Mouse (Mus musculus): ENCODE data around the gene Adsl. TPM values are rescaled to one million over a fixed set of nuclear protein-coding genes. Genes with fewer than 3 reads are reported as not detected.

The Adsl gene
- polyA plus RNA-seq, 1 experiment: 55.2 TPM

DNA sequence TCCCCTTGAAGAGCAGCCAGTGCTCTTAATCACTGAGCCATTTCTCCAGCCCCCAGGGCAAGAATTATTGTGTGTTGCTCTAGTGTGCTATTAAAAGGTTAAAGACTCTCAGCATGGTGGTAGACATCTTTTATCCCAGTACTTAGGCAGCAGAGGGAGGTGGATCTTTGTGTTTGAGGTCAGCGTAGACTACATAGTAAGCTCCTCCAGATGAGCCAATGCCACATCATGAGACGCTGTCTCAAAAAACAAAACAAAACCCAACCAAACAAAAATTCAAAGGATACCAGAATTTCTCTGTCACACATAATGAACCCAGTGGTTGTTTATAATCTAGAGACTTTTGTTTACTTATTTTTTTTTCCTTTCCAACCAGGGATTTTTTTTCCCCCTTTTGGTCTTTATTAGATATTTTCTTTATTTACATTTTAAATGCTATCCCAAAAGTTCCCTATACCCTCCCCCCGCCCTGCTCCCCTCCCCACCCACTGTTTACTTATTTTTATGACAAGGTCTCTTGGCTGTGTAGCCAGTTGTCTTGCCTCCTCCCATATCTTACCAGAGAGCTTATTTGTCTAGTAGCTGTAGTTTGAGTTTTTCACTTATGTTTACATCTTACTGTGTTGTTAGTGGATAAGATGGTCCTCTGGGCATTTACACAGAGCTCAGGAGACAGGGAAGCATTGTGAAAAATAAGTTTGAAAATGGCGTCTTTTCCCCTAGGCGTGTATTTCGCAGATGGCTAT, 48.0 kb downstream of the Adsl start:
- 71% methylated on average over 6 of the region's 6 CpGs for WGBS
- no peak for TF ChIP-seq POLR2A (IDR thresholded peaks at IDR 0.05; ENCODE audit: borderline replicate concordance, extremely low read depth, low read depth, low read length)
- TF ChIP-seq CTCF (IDR thresholded peaks at IDR 0.05; ENCODE audit: insufficient read depth, low read length): no peak
- Histone ChIP-seq H3K4me3 (replicated peaks; ENCODE audit: extremely low read depth, low read depth, low read length) (no peak overlapping the region), H3K4me1 (ENCODE audit: control insufficient read depth, insufficient read depth, low read length) (peaks cover 9% of the 10 kb centered on the region)
- DNase-seq: no peak

DNA sequence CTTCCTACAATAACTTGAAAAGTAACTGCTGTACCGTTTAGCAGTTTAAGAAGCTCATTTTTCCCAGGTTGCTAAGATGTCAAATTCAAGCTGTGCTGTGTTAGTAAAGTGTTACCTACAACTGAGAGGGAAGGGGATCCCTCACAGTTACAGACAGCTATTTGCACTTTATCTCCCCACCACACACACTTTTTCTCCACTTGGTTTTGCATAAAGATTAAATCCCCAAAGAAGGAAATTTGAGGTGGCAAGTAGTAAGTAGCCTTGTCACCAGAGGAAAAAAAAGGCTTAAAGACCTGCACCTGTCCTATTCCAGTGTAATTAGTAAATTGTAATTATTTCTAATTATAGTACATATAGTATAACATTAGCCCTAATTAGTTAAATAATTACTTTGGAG, 48.8 kb downstream of the Adsl start:
- no peak for TF ChIP-seq POLR2A (IDR thresholded peaks at IDR 0.05; ENCODE audit: borderline replicate concordance, extremely low read depth, low read depth, low read length)
- no peak for TF ChIP-seq CTCF (IDR thresholded peaks at IDR 0.05; ENCODE audit: insufficient read depth, low read length)
- DNase-seq: no peak
- Histone ChIP-seq H3K4me1 (ENCODE audit: control insufficient read depth, insufficient read depth, low read length) (peaks cover 9% of the 10 kb centered on the region), H3K4me3 (replicated peaks; ENCODE audit: extremely low read depth, low read depth, low read length) (no peak overlapping the region)
- WGBS: 50% methylated on average over 1 of the region's 1 CpGs

DNA sequence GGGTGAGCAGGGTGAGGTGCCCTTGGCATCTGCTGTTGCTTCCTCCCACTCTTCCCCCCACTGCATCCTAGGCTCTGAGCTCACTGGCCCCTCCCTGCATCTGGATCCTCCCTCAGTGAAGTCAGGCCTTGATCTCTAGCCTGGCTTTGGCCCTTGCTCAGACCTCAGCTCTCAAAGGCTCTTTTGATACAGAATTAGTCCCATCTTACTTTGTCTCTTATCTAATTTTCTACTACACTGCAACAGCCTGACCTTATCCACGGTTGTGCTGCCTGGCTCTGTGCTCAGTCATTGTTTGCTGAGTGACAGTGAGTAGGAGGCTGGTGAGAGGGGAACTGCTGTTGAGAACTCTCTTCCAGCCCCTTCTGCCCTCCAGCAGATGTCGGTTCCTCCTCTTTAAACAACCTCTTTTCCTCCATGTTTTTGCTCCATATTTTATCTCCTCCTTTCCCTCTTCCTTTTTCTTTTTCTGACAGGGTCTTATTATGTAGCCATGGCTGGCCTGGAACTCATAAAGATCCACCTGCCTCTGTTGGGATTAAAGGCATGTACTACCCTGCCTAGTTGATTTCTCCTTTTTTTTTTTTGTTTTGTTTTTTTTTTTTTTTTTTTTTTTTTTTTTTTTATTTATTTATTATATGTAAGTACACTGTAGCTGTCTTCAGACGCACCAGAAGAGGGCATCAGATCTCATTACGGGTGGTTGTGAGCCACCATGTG, 52.3 kb downstream of the Adsl start:
- no peak for TF ChIP-seq POLR2A (IDR thresholded peaks at IDR 0.05; ENCODE audit: borderline replicate concordance, extremely low read depth, low read depth, low read length)
- TF ChIP-seq CTCF (IDR thresholded peaks at IDR 0.05; ENCODE audit: insufficient read depth, low read length): no peak
- 38% methylated on average over 3 of the region's 4 CpGs for WGBS
- H3K4me3 ChIP-seq (replicated peaks; ENCODE audit: extremely low read depth, low read depth, low read length): no peak overlapping the region
- H3K4me1 ChIP-seq (ENCODE audit: control insufficient read depth, insufficient read depth, low read length): peaks cover 9% of the 10 kb centered on the region
- no peak for DNase-seq

DNA sequence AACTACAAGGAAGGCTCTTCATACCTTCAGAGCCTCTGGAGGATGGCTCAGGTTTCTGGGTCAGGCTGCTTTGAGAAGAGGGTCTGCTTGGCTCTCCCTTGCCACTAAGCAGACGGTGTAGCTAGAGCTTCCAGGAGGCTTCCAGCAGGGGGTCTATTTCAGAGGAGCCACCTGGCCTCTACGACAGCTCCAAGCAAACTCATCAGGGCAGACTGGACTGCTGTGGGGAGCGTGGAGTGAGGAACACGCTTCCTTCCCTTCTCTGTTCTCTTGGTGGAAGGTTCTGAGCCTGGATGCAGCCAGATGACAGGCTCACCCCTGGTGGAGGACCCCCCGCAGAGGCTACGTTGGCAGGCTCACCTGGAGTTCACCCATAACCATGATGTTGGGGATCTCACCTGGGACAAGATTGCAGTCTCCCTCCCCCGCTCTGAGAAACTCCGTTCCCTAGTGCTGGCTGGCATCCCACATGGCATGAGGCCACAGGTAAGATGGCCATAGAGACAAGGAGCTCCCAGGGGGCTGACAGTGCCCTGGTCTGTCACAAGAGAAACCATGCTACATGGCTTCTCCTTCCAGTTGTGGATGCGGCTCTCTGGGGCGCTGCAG, 57.9 kb downstream of the Adsl start:
- Histone ChIP-seq H3K4me1 (ENCODE audit: control insufficient read depth, insufficient read depth, low read length) (no peaks in the 10 kb centered on the region), H3K4me3 (replicated peaks; ENCODE audit: extremely low read depth, low read depth, low read length) (no peak overlapping the region)
- WGBS: 85% methylated on average over 10 of the region's 10 CpGs
- no peak for DNase-seq
- TF ChIP-seq CTCF (IDR thresholded peaks at IDR 0.05; ENCODE audit: insufficient read depth, low read length) (no peak), POLR2A (IDR thresholded peaks at IDR 0.05; ENCODE audit: borderline replicate concordance, extremely low read depth, low read depth, low read length) (no peak)

DNA sequence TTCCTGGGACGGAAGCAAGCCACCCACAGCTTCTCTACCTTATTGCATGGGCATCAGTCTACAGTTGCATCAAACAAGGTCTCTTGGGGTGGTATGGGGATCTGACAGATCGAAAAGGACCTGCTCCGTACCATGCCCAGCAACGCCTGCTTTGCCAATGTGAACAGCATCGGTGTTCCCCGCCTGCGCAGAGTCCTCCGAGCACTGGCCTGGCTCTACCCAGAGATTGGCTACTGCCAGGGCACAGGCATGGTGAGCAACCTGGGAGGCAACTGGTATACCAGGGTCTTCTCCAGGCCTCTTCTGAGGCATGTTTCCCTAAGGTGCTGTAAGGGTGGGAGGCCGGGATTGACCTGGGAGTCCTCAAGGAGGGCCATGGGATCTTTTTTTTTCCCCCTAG, 59.0 kb downstream of the Adsl start:
- H3K4me3 ChIP-seq (replicated peaks; ENCODE audit: extremely low read depth, low read depth, low read length): no peak overlapping the region

DNA sequence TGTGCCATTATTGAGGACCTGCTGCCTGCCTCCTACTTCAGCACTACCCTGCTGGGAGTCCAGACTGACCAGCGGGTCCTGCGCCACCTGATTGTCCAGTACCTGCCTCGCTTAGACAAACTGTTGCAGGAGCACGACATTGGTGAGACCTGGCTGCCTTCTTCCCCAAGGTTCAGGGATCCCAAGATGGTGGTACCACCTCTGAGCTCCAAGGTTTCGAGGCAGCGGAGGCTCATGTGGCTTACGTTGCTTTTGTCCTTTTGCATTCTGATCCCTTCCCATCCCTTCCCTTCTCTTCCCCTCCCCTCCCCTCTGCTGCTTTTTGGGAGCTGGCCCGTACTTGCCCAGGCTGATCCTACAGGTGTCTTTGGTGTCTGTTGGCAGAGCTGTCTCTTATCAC, 59.6 kb downstream of the Adsl start:
- WGBS: 88% methylated on average over 8 of the region's 8 CpGs
- no peak for DNase-seq
- no peak for TF ChIP-seq POLR2A (IDR thresholded peaks at IDR 0.05; ENCODE audit: borderline replicate concordance, extremely low read depth, low read depth, low read length)

More for the DNA sequence above, 59.0 kb downstream of the Adsl start:
- no peak for DNase-seq
- H3K4me1 ChIP-seq (ENCODE audit: control insufficient read depth, insufficient read depth, low read length): no peaks in the 10 kb centered on the region
- WGBS: 96% methylated on average over 9 of the region's 9 CpGs
- TF ChIP-seq POLR2A (IDR thresholded peaks at IDR 0.05; ENCODE audit: borderline replicate concordance, extremely low read depth, low read depth, low read length) (no peak), CTCF (IDR thresholded peaks at IDR 0.05; ENCODE audit: insufficient read depth, low read length) (no peak)

DNA sequence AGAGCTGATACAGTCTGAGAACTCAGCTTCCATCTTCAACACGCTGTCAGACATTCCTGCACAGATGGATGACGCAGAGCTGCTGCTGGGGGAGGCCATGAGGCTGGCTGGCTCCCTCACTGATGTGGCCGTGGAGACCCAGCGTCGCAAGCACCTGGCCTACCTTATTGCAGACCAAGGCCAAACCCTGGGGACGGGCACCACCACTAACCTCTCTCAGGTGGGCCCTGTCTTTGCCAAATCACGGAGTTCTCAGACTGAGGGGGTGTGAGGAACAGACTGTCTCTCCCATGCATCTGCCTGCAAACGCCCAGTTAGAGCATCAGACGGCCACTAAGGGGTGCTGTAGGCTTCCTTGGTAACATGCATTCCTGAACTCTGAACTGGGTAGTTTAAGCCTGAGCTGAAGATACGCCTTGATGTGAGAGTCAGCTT, 60.4 kb downstream of the Adsl start:
- no peak for DNase-seq
- WGBS: 66% methylated on average over 10 of the region's 10 CpGs
- no peak overlapping the region for H3K4me3 ChIP-seq (replicated peaks; ENCODE audit: extremely low read depth, low read depth, low read length)
- TF ChIP-seq POLR2A (IDR thresholded peaks at IDR 0.05; ENCODE audit: borderline replicate concordance, extremely low read depth, low read depth, low read length) (no peak), CTCF (IDR thresholded peaks at IDR 0.05; ENCODE audit: insufficient read depth, low read length) (peak; percentile 42)
- no peaks in the 10 kb centered on the region for H3K4me1 ChIP-seq (ENCODE audit: control insufficient read depth, insufficient read depth, low read length)

More for the DNA sequence above, 59.6 kb downstream of the Adsl start:
- no peak overlapping the region for H3K4me3 ChIP-seq (replicated peaks; ENCODE audit: extremely low read depth, low read depth, low read length)
- no peaks in the 10 kb centered on the region for H3K4me1 ChIP-seq (ENCODE audit: control insufficient read depth, insufficient read depth, low read length)

DNA sequence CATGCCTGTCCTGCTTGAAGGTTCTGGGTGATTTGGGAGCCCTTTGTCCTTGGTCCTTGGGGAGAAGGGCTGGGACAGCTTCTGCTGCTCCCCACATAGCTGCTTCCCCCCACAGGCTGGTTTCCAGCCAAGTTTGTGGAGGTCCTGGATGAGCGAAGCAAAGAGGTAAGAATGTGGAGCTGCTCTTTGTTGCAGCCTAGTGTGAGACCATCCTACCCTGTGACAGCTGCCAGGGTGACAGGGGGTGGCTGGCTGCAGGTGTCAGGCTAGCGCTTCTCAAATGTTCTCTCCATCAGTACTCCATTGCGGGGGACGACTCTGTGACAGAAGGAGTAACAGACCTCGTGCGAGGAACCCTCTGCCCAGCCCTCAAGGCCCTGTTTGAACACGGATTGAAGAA, 61.8 kb downstream of the Adsl start:
- Histone ChIP-seq H3K4me3 (replicated peaks; ENCODE audit: extremely low read depth, low read depth, low read length) (no peak overlapping the region), H3K4me1 (ENCODE audit: control insufficient read depth, insufficient read depth, low read length) (no peaks in the 10 kb centered on the region)
- DNase-seq: no peak
- WGBS: 75% methylated on average over 7 of the region's 7 CpGs
- TF ChIP-seq POLR2A (IDR thresholded peaks at IDR 0.05; ENCODE audit: borderline replicate concordance, extremely low read depth, low read depth, low read length): no peak
- no peak for TF ChIP-seq CTCF (IDR thresholded peaks at IDR 0.05; ENCODE audit: insufficient read depth, low read length)

DNA sequence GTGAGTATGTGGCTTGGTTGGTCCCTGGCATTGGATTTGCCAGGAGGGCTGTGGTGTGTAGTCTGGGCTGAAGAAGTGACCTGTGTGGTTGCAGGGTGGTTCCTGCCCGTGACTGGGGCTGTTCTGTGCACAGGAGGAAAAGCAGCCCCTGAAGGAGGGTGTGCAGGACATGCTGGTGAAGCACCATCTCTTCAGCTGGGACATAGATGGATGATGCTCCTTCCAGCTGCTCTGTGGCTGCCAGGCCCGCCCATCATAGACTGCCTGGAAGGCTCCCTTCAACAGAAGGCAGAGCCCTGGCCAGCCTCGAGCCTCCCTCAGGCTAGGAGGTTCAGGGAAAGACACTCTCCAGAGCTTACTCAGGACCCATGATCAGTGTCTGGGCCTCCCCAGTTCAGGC, 63.2 kb downstream of the Adsl start:
- Histone ChIP-seq H3K4me1 (ENCODE audit: control insufficient read depth, insufficient read depth, low read length) (no peaks in the 10 kb centered on the region), H3K4me3 (replicated peaks; ENCODE audit: extremely low read depth, low read depth, low read length) (no peak overlapping the region)
- TF ChIP-seq POLR2A (IDR thresholded peaks at IDR 0.05; ENCODE audit: borderline replicate concordance, extremely low read depth, low read depth, low read length) (no peak), CTCF (IDR thresholded peaks at IDR 0.05; ENCODE audit: insufficient read depth, low read length) (no peak)
- no peak for DNase-seq
- WGBS: 80% methylated on average over 3 of the region's 3 CpGs

All from lung, adult 2 months (tissue).